Mouse (Mus musculus) kidney, embryonic 14.5 days (tissue): ENCODE results near the gene Vmn1r112. TPM values are rescaled to one million over a fixed set of nuclear protein-coding genes. Genes with fewer than 3 reads are reported as not detected.
"Not testable (repeated sequence)": the region's sequence is repeated elsewhere in the genome, so short reads cannot be mapped to it uniquely, and the experiment has no call there.

Source experiments
- ATAC-seq: fragments of 200-750 bp; cut with Nextera tagmentation; 2 replicates; pipeline ENCODE4 v1.8.0; 2017; ENCODE audit warnings: moderate number of reproducible peaks, mild to moderate bottlenecking, moderate TSS enrichment, moderate library complexity; ENCODE audit not compliant: low FRiP score, low TSS enrichment
- H3K27ac ChIP-seq: fragments of 300-500 bp; sonication (generic); 2 replicates; pipeline ENCODE4 v1.5.1; 2014; ENCODE audit warnings: low read depth, mild to moderate bottlenecking, low read length, moderate library complexity, mixed read lengths
- H3K27me3 ChIP-seq: fragments of 300-500 bp; sonication (generic); 2 replicates; pipeline ENCODE4 v1.6.1; 2014; ENCODE audit warnings: mild to moderate bottlenecking, low read length; ENCODE audit not compliant: control insufficient read depth, insufficient read depth
- H3K36me3 ChIP-seq: fragments of 300-500 bp; sonication (generic); 2 replicates; pipeline ENCODE4 v1.6.1; 2014; ENCODE audit warnings: low read length, mixed read lengths; ENCODE audit not compliant: control insufficient read depth, insufficient read depth
- H3K4me1 ChIP-seq: fragments of 300-500 bp; sonication (generic); 2 replicates; pipeline ENCODE4 v1.6.1; 2014; ENCODE audit warnings: low read length, mixed read lengths; ENCODE audit not compliant: control insufficient read depth, insufficient read depth
- H3K4me2 ChIP-seq: fragments of 300-500 bp; sonication (generic); replicated peaks from 2 replicates; pipeline ENCODE4 v1.6.1; 2014; ENCODE audit warnings: low read depth, mild to moderate bottlenecking, low read length
- H3K4me3 ChIP-seq: fragments of 300-500 bp; sonication (generic); 2 replicates; pipeline ENCODE4 v1.5.1; 2014; ENCODE audit warnings: mild to moderate bottlenecking, low read length
- H3K9ac ChIP-seq: fragments of 300-500 bp; sonication (generic); 2 replicates; pipeline ENCODE4 v1.6.1; 2014; ENCODE audit warnings: low read depth, mild to moderate bottlenecking, low read length, moderate library complexity
- H3K9me3 ChIP-seq: fragments of 300-500 bp; sonication (generic); 2 replicates; pipeline ENCODE4 v1.6.1; 2016; ENCODE audit warnings: low read length; ENCODE audit not compliant: control insufficient read depth
- WGBS: fragments of 180-500 bp; shearing (Covaris S2); extraction: QIAGEN DNeasy Blood & Tissue Kit; methylation state at CpG from one replicate; pipeline ENCODE4 v1.1.7; 2014; 5-methylcytosine and 5-hydroxymethylcytosine counted together
- polyA plus RNA-seq: library from polyadenylated mRNA; unstranded; fragments of >200 nt; fragmentation: Nextera tagmentation; extraction: Ambion mirVana; gene quantifications from 2 replicates; pipeline ENCODE4 v1.2.1, GENCODE M21; 2014

Gene Vmn1r112
- not detected in 2 replicates for polyA plus RNA-seq

DNA sequence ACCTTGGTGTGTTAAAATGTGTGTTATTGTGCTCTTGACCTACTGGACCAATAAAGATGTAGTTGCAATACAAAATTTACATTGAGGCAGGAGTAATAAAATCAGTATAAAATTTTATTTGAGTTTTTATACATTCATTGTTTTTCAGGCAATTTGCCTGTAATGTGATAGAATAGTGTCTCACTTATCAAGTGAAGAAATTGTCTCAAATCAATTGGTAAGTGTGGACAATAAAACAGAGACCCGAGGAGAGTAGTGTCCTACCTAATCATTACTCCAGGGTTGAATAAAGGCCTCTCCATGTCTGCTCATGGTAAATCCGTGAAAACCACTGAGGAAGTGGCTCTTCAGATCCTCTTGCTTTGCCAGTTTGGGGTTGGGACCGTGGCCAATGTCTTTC lies at the start of gene Vmn1r112:
Gene Vmn1r112 (plus strand): TSS at position 301 of the 400 bp plus-strand sequence.
- H3K9ac ChIP-seq, H3K27ac ChIP-seq, H3K4me3 ChIP-seq, H3K9me3 ChIP-seq, H3K4me2 ChIP-seq, ATAC-seq, H3K27me3 ChIP-seq, H3K4me1 ChIP-seq, H3K36me3 ChIP-seq: not testable (repeated sequence)
- no CpG with 5 or more reads among the region's 3 CpGs for WGBS

DNA sequence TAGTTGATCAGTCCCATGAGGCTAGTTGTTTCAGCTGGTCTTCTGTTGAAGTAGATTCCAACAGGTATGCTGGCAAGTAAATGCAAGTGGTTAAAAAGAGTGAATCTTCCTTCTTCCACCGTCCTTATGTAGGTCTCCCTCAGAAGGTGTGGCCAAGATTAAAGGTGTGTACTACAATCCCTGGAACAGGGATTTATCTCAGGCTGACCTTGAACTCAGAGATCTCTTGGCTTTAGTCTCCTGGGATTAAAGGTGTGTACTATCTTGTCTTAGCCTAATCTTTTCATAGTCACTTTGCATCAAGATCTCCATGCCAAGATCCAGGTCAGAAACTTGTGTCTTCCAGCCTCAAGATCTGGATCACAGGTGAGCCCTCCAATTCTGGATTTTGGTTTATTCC lies 40.5 kb upstream of the Vmn1r112 start, which contains the start of gene Gm10668:
Gene Gm10668 (minus strand): TSS at position 101 of the 400 bp plus-strand sequence.
- H3K36me3 ChIP-seq, H3K4me2 ChIP-seq, H3K27ac ChIP-seq, H3K4me3 ChIP-seq, H3K27me3 ChIP-seq, H3K9me3 ChIP-seq, H3K4me1 ChIP-seq, H3K9ac ChIP-seq, ATAC-seq: not testable (repeated sequence)
- no CpG with 5 or more reads among the region's 1 CpGs for WGBS

DNA sequence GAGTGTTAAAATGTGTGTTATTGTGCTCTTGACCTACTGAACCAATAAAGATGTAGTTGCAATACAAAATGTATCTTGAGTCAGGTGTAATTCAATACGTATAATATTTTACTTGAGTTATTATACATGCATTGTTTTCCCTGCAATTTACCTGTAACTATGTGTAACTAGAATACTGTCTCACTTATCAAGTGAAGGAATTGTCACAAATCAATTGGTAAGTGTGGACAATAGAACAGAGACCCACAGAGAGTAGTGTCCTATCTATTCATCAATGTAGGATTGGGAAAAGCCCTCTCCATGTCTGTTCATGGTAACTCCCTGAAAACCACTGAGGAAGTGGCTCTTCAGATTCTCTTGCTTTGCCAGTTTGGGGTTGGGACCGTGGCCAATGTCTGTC lies 16.0 kb downstream of the Vmn1r112 start, which contains the start of gene Vmn1r113:
Gene Vmn1r113 (plus strand): TSS at position 301 of the 400 bp plus-strand sequence.
- H3K4me2 ChIP-seq, H3K27me3 ChIP-seq, H3K9ac ChIP-seq, H3K4me1 ChIP-seq, H3K27ac ChIP-seq, H3K4me3 ChIP-seq, H3K36me3 ChIP-seq, H3K9me3 ChIP-seq, ATAC-seq: not testable (repeated sequence)
- 57% methylated on average over 2 of the region's 2 CpGs for WGBS

DNA sequence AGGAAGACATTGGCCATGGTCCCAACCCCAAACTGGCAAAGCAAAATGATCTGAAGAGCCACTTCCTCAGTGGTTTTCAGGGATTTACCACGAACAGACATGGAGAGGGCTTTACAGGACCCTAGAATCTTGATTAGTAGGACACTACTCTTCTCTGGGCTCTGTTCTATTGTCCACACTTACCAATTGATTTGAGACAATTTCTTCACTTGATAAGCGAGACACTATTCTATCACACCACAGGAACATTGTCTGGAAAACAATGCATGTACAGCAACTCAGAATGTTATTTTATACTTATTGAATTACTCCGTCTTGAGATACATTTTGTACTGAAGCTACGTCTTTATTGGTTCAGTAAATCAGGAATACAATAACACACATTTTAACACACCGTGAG lies 41.1 kb downstream of the Vmn1r112 start, which contains the start of gene Vmn1r114:
Gene Vmn1r114 (minus strand): TSS at position 101 of the 400 bp plus-strand sequence.
- H3K4me3 ChIP-seq, H3K27me3 ChIP-seq, H3K4me2 ChIP-seq, H3K4me1 ChIP-seq, H3K9ac ChIP-seq, H3K27ac ChIP-seq, H3K36me3 ChIP-seq, ATAC-seq, H3K9me3 ChIP-seq: not testable (repeated sequence)
- no CpG with 5 or more reads among the region's 5 CpGs for whole genome bisulfite sequencing

Other genes with a start within 250 kb of the Vmn1r112 start
- not detected in 2 replicates for gene Vmn1r104, start 237.3 kb upstream of the Vmn1r112 start, polyA plus RNA-seq
- not detected in 2 replicates for gene Gm5726, start 225.4 kb upstream of the Vmn1r112 start, polyA plus RNA-seq
- gene Gm4141, start 194.9 kb upstream of the Vmn1r112 start, polyA plus RNA-seq, result not detected in 2 replicates
- gene Gm4513, start 172.2 kb upstream of the Vmn1r112 start, polyA plus RNA-seq, result not detected in 2 replicates
- not detected in 2 replicates for gene Vmn1r107, start 102.3 kb upstream of the Vmn1r112 start, polyA plus RNA-seq
- gene Vmn1r111, start 68.0 kb upstream of the Vmn1r112 start, polyA plus RNA-seq, result not detected in 2 replicates
- not detected in 2 replicates for gene Gm10668, start 40.6 kb upstream of the Vmn1r112 start, polyA plus RNA-seq
- gene Vmn1r113, start 16.1 kb downstream of the Vmn1r112 start, polyA plus RNA-seq, result not detected in 2 replicates
- not detected in 2 replicates for gene Vmn1r114, start 41.0 kb downstream of the Vmn1r112 start, polyA plus RNA-seq
- not detected in 2 replicates for gene Vmn1r115, start 73.8 kb downstream of the Vmn1r112 start, polyA plus RNA-seq
- not detected in 2 replicates for gene Vmn1r116, start 101.1 kb downstream of the Vmn1r112 start, polyA plus RNA-seq
- not detected in 2 replicates for gene Vmn1r117, start 112.9 kb downstream of the Vmn1r112 start, polyA plus RNA-seq
- gene Vmn1r118, start 141.2 kb downstream of the Vmn1r112 start, polyA plus RNA-seq, result not detected in 2 replicates
- not detected in 2 replicates for gene Vmn1r119, start 241.3 kb downstream of the Vmn1r112 start, polyA plus RNA-seq